Mouse (Mus musculus) forebrain, embryonic 15.5 days (tissue): ENCODE results near the gene Tyro3. TPM values are rescaled to one million over a fixed set of nuclear protein-coding genes. Genes with fewer than 3 reads are reported as not detected.

Experiments
- ATAC-seq: fragments of 200-750 bp; cut with Nextera tagmentation; replicated peaks from 2 replicates; pipeline ENCODE4 v1.8.0; 2017; ENCODE audit warnings: mild to moderate bottlenecking, moderate TSS enrichment, moderate library complexity
- H3K27ac ChIP-seq: fragments of 300-500 bp; sonication (generic); replicated peaks from 2 replicates; pipeline ENCODE4 v1.5.1; 2015; ENCODE audit warnings: mild to moderate bottlenecking, inconsistent platforms
- H3K27me3 ChIP-seq: fragments of 300-500 bp; sonication (generic); 2 replicates; pipeline ENCODE4 v1.6.1; 2015; ENCODE audit warnings: inconsistent platforms
- H3K36me3 ChIP-seq: fragments of 300-500 bp; sonication (generic); 2 replicates; pipeline ENCODE4 v1.6.1; 2015; ENCODE audit warnings: mild to moderate bottlenecking, inconsistent platforms
- H3K4me1 ChIP-seq: fragments of 300-500 bp; sonication (generic); 2 replicates; pipeline ENCODE4 v1.6.1; 2015; ENCODE audit warnings: inconsistent platforms
- H3K4me2 ChIP-seq: fragments of 300-500 bp; sonication (generic); replicated peaks from 2 replicates; pipeline ENCODE4 v1.6.1; 2015; ENCODE audit warnings: mild to moderate bottlenecking, inconsistent platforms
- H3K4me3 ChIP-seq: fragments of 300-500 bp; sonication (generic); 2 replicates; pipeline ENCODE4 v1.5.1; 2015; ENCODE audit warnings: mild to moderate bottlenecking, inconsistent platforms
- H3K9ac ChIP-seq: fragments of 300-500 bp; sonication (generic); replicated peaks from 2 replicates; pipeline ENCODE4 v1.6.1; 2015; ENCODE audit warnings: mild to moderate bottlenecking, inconsistent platforms
- H3K9me3 ChIP-seq: fragments of 300-500 bp; sonication (generic); 2 replicates; pipeline ENCODE4 v1.6.1; 2016; ENCODE audit warnings: inconsistent platforms
- WGBS: fragments of 180-500 bp; shearing (Covaris S2); methylation state at CpG from one replicate; pipeline ENCODE4 v1.1.7; 2015; ENCODE audit warnings: mixed read lengths; 5-methylcytosine and 5-hydroxymethylcytosine counted together
- polyA plus RNA-seq: library from polyadenylated mRNA; unstranded; fragments of >200 nt; fragmentation: Nextera tagmentation; extraction: Ambion mirVana; gene quantifications from 2 replicates; pipeline ENCODE4 v1.2.1, GENCODE M21; 2015

Gene Tyro3
- polyA plus RNA-seq, 1 experiment from 2014 or later, result 17.9 TPM

DNA sequence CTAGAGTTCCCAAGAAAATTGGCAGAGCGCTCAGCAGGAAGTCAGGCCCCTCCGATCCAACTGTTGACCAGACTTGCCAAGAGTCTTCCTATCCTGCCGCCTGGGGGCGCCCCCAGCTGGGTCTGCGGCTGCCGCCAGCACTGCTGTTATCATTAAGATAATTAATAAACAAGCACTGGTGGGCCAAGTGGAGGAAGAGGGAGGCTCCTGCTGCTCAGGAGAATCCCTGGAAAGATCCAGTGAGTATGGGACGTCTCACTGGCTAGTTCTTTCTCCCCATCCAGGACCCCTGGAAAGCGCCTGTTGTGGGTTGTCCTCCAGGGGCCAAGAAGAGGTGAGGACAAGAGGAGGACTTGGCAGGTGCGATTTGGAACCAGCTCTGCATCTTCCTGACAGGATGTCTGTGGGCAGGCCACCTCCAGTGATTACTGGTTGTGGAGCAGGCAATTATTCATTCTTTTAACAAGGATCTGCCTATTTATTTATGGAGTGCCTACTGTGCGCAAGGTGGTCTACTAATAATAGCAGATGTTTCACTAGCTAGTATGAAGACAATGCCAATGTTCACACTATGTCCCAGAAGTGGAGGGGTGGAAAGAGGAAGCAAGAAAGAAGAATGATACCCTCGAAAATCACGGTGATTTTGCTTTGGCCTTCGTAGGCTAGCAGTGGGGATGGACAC lies 854 bp downstream of the Tyro3 start:
- H3K36me3 ChIP-seq, result no peaks in the 10 kb centered on the region
- ATAC-seq, result no peak
- H3K9ac ChIP-seq, result no peak overlapping the region
- H3K9me3 ChIP-seq, result no peaks in the 10 kb centered on the region
- H3K4me3 ChIP-seq, result no peak overlapping the region
- WGBS, result 11% methylated on average over 13 of the region's 13 CpGs
- no peak overlapping the region for H3K27ac ChIP-seq
- H3K4me1 ChIP-seq, result peaks cover 37% of the 10 kb centered on the region
- H3K27me3 ChIP-seq, result peaks cover 14% of the 10 kb centered on the region
- no peak overlapping the region for H3K4me2 ChIP-seq

DNA sequence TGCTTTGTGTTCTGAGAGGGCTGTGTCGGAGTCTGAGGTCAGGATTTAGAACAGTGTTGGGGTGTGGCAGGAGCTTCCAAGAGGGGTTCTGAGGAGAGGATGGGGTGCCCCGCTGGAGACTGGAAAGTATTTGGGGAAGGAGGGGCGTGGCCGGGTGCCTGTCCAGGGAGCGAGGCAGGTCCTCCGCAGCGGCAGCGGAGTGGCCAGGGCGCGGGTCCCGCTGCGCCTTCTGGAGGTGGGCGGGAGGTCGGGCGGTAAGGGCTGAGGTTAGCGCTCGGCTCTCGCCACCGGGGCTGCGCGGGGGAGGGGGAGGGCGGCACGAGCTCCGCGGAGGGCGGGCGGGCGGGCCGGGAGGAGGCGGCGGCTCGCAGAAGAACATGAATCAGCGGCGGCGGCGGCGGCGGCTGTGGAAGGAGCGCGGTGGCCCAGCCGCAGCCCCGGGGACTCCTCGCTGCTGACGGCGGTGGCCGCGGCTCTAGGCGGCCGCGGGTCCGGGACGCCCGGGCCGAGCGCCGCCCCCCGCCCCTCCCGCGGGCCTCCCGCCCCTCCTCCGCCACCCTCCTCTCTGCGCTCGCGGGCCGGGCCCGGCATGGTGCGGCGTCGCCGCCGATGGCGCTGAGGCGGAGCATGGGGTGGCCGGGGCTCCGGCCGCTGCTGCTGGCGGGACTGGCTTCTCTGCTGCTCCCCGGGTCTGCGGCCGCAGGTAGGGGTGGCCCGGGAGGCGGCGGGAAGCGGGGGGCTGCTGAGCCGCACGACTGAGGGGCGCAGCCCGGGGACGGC lies 1.8 kb downstream of the Tyro3 start:
- Histone ChIP-seq H3K9ac (peak overlapping the region; percentile 93), H3K27ac (peak overlapping the region; percentile 37; the same call in 1 of the 2 replicates)
- under 1% methylated on average over 61 of the region's 89 CpGs for WGBS

GRCm38 (mm10) chr2:119799961-119800550 lies 2.5 kb downstream of the Tyro3 start:
- H3K4me1 ChIP-seq, result peaks cover 54% of the 10 kb centered on the region
- peak overlapping the region; percentile 34; the same call in 1 of the 2 replicates for H3K27ac ChIP-seq
- under 1% methylated on average over 25 of the region's 27 CpGs for WGBS

More for the DNA sequence above, 1.8 kb downstream of the Tyro3 start:
- Histone ChIP-seq H3K4me3 (peak overlapping the region; percentile 93), H3K4me2 (peak overlapping the region; percentile 99), H3K4me1 (peaks cover 47% of the 10 kb centered on the region), H3K9me3 (no peaks in the 10 kb centered on the region), H3K36me3 (no peaks in the 10 kb centered on the region), H3K27me3 (peaks cover 14% of the 10 kb centered on the region)
- ATAC-seq, result peak; percentile 63

GRCm38 (mm10) chr2:119800876-119801846 lies 3.6 kb downstream of the Tyro3 start:
- H3K9me3 ChIP-seq, result no peaks in the 10 kb centered on the region
- WGBS, result 46% methylated on average over 15 of the region's 15 CpGs
- peak overlapping the region; percentile 99 for H3K4me2 ChIP-seq
- H3K4me3 ChIP-seq, result peak overlapping the region; percentile 93
- peaks cover 14% of the 10 kb centered on the region for H3K27me3 ChIP-seq
- ATAC-seq, result no peak
- H3K4me1 ChIP-seq, result peaks cover 60% of the 10 kb centered on the region
- H3K36me3 ChIP-seq, result no peaks in the 10 kb centered on the region
- no peak overlapping the region for H3K27ac ChIP-seq
- peak overlapping the region; percentile 93; the same call in 1 of the 2 replicates for H3K9ac ChIP-seq

More at GRCm38 (mm10) chr2:119799961-119800550, 2.5 kb downstream of the Tyro3 start:
- Histone ChIP-seq H3K4me3 (peak overlapping the region; percentile 93), H3K4me2 (peak overlapping the region; percentile 99), H3K27me3 (peaks cover 14% of the 10 kb centered on the region), H3K9ac (peak overlapping the region; percentile 93), H3K9me3 (no peaks in the 10 kb centered on the region), H3K36me3 (no peaks in the 10 kb centered on the region)
- peak; percentile 44 for ATAC-seq

GRCm38 (mm10) chr2:119802767-119803617 lies 5.5 kb downstream of the Tyro3 start:
- H3K9me3 ChIP-seq, result no peaks in the 10 kb centered on the region
- no peaks in the 10 kb centered on the region for H3K36me3 ChIP-seq
- H3K4me1 ChIP-seq, result peaks cover 60% of the 10 kb centered on the region
- no peak overlapping the region for H3K9ac ChIP-seq
- 0 out of 2 replicates have a peak, but pooled peaks cover 2% of the 10 kb centered on the region for H3K27me3 ChIP-seq
- no peak overlapping the region for H3K4me3 ChIP-seq
- 9% methylated on average over 10 of the region's 10 CpGs for WGBS
- no peak overlapping the region for H3K4me2 ChIP-seq
- peak; percentile 62 for ATAC-seq
- H3K27ac ChIP-seq, result peak overlapping the region; percentile 12; the same call in 1 of the 2 replicates

GRCm38 (mm10) chr2:119803618-119804274 lies 6.2 kb downstream of the Tyro3 start:
- Histone ChIP-seq H3K36me3 (no peaks in the 10 kb centered on the region), H3K27ac (peak overlapping the region; percentile 12; the same call in 1 of the 2 replicates), H3K9me3 (no peaks in the 10 kb centered on the region), H3K4me1 (peaks cover 58% of the 10 kb centered on the region), H3K9ac (no peak overlapping the region), H3K4me3 (no peak overlapping the region), H3K27me3 (no peaks in the 10 kb centered on the region), H3K4me2 (no peak overlapping the region)
- no peak for ATAC-seq
- WGBS, result 9% methylated on average over 6 of the region's 6 CpGs

GRCm38 (mm10) chr2:119804275-119804628 lies 6.7 kb downstream of the Tyro3 start:
- Histone ChIP-seq H3K4me2 (no peak overlapping the region), H3K4me1 (peaks cover 53% of the 10 kb centered on the region), H3K27me3 (no peaks in the 10 kb centered on the region), H3K36me3 (no peaks in the 10 kb centered on the region), H3K9me3 (no peaks in the 10 kb centered on the region), H3K27ac (0 out of 2 replicates have a peak overlapping the region, but pooled peaks have one; percentile 12), H3K9ac (no peak overlapping the region), H3K4me3 (no peak overlapping the region)
- WGBS, result 23% methylated on average over 5 of the region's 5 CpGs
- ATAC-seq, result no peak

GRCm38 (mm10) chr2:119804776-119805175 lies 7.2 kb downstream of the Tyro3 start:
- Histone ChIP-seq H3K4me3 (no peak overlapping the region), H3K9me3 (no peaks in the 10 kb centered on the region), H3K27me3 (no peaks in the 10 kb centered on the region), H3K9ac (no peak overlapping the region), H3K36me3 (no peaks in the 10 kb centered on the region), H3K27ac (no peak overlapping the region), H3K4me1 (peaks cover 52% of the 10 kb centered on the region), H3K4me2 (no peak overlapping the region)
- no peak for ATAC-seq
- WGBS, result 16% methylated on average over 9 of the region's 9 CpGs

DNA sequence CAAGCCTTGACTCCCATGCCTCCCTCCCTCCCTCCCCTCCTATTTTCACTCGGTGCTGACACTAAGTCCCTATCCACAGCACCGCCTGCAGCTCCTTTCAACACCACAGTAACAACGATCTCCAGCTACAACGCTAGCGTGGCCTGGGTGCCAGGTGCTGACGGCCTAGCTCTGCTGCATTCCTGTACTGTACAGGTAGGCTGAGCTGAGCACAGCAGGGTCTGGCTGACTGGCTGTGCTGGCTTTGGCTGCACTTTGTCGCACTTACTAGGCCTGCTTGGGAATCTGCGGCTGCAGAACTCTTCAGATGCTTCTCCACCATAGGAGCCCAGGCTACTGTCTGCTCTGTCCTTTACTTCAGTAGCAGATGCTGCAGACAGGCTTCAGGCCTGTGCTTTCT lies 8.0 kb downstream of the Tyro3 start:
- no peaks in the 10 kb centered on the region for H3K27me3 ChIP-seq
- H3K4me2 ChIP-seq, result no peak overlapping the region
- H3K27ac ChIP-seq, result no peak overlapping the region
- H3K9ac ChIP-seq, result no peak overlapping the region
- no peak overlapping the region for H3K4me3 ChIP-seq
- ATAC-seq, result no peak
- 37% methylated on average over 8 of the region's 8 CpGs for WGBS
- peaks cover 44% of the 10 kb centered on the region for H3K4me1 ChIP-seq
- no peaks in the 10 kb centered on the region for H3K36me3 ChIP-seq
- no peaks in the 10 kb centered on the region for H3K9me3 ChIP-seq

DNA sequence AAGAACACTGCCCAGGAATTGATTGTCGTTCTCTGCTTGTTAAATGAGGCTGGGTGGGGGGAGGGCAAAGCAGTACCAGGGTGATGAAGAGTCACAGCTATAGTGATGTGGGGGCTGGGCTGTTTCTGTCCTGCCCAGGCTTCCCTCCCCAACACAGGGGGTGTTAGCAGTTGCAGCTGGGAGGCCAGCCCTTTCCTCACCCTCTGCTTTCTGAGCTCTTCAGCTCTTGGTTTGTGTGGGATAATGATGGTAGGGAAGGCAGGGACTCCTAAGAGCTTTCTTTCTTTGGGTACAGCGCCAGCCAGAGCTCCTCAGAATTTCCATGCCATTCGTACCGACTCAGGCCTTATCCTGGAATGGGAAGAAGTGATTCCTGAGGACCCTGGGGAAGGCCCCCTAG lies 10.9 kb downstream of the Tyro3 start:
- 32% methylated on average over 4 of the region's 4 CpGs for WGBS
- Histone ChIP-seq H3K9me3 (no peaks in the 10 kb centered on the region), H3K36me3 (0 out of 2 replicates have a peak, but pooled peaks cover 3% of the 10 kb centered on the region), H3K4me2 (no peak overlapping the region), H3K27me3 (no peaks in the 10 kb centered on the region), H3K27ac (no peak overlapping the region), H3K9ac (no peak overlapping the region), H3K4me1 (peaks cover 22% of the 10 kb centered on the region), H3K4me3 (no peak overlapping the region)
- no peak for ATAC-seq
